Mouse (Mus musculus): ENCODE measurements around the gene Spns1. TPM values are rescaled to one million over a fixed set of nuclear protein-coding genes. Genes with fewer than 3 reads are reported as not detected.
"Not testable (repeated sequence)": the region's sequence is repeated elsewhere in the genome, so short reads cannot be mapped to it uniquely, and the experiment has no call there.

Spns1 gene
- polyA plus RNA-seq, 1 experiment from 2014 or later: 45.1 TPM

DNA sequence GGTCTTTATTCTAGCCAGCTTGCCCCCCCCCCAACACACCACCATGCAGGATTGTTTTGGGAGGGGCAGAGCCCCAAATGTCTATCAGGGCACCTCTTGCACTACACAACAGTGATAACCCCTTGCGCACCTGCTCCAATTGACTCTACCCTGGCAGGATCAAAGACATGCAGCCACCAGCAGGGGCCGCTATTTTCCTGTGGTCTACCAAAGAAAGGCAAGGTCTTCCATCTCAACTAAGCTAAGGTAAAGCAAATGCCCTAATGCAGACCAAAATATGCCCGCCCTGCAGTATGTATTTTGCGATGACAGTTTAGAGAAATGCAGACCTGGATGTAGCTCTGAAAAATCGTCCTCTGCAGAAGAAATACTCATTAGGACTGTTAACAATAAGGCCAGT, 22.3 kb upstream of the Spns1 start:
- no peak overlapping the region for H3K4me3 ChIP-seq
- H3K9ac ChIP-seq: no peak overlapping the region
- WGBS: 13% methylated on average over 5 of the region's 5 CpGs
- no peaks in the 10 kb centered on the region for H3K9me3 ChIP-seq (replicated peaks)
- H3K4me2 ChIP-seq: no peak overlapping the region
- H3K4me1 ChIP-seq (replicated peaks): peaks cover 15% of the 10 kb centered on the region
- H3K27me3 ChIP-seq (replicated peaks): no peaks in the 10 kb centered on the region
- no peak for ATAC-seq (ENCODE audit: insufficient number of reproducible peaks, low FRiP score)
- H3K27ac ChIP-seq (ENCODE audit: poor library complexity, severe bottlenecking): no peak overlapping the region
- H3K36me3 ChIP-seq: no peaks in the 10 kb centered on the region

DNA sequence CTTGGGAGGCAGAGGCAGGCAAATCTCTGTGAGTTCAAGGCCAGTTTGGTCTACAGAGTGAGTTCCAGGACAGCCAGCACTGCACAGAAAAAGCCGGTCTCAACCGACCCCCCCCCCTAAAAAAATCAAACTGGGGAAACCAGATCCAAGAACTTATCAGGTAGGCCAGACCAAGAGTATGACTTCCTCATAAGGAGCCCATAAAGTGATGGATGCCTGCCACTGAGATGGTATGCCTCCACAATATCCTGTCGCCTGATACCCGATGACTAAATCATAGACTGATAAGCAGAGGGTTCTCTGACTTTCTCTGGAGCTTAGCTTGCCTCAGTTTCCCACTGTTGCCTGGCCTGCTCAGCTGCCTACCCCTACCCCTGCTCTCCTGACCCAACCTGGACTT, 20.6 kb upstream of the Spns1 start:
- no peak overlapping the region for H3K27ac ChIP-seq (ENCODE audit: poor library complexity, severe bottlenecking)
- H3K4me1 ChIP-seq (replicated peaks): peaks cover 15% of the 10 kb centered on the region
- H3K4me2 ChIP-seq: no peak overlapping the region
- no peaks in the 10 kb centered on the region for H3K27me3 ChIP-seq (replicated peaks)
- H3K9me3 ChIP-seq (replicated peaks): no peaks in the 10 kb centered on the region
- WGBS: 84% methylated on average over 4 of the region's 4 CpGs
- no peak overlapping the region for H3K4me3 ChIP-seq
- H3K9ac ChIP-seq: no peak overlapping the region
- ATAC-seq (ENCODE audit: insufficient number of reproducible peaks, low FRiP score): no peak
- peaks cover 3% of the 10 kb centered on the region; the same call in 1 of the 2 replicates for H3K36me3 ChIP-seq

DNA sequence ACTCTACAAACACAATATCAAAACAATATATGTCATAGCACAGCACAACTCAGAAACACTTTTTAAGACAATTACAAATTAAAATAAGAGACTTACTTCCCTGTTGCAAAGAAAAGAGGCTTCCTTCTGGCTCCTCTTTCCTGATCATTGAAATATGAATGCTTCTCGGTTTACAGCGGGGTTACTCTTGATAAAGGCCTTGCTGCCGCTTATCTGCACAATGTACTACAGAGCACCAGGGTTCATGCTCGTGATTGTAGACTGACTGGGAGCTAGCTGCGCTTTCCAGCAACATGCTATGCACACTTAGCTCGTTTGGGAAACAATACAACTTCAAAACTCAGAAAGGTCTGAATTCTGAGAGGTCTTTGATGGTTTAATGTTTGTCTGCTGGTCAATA, 20.0 kb upstream of the Spns1 start:
- Histone ChIP-seq H3K4me3 (peak overlapping the region; percentile 17), H3K27me3 (replicated peaks) (no peaks in the 10 kb centered on the region), H3K9ac (no peak overlapping the region), H3K4me1 (replicated peaks) (peaks cover 15% of the 10 kb centered on the region), H3K27ac (ENCODE audit: poor library complexity, severe bottlenecking) (no peak overlapping the region), H3K4me2 (peak overlapping the region; percentile 45), H3K9me3 (replicated peaks) (no peaks in the 10 kb centered on the region), H3K36me3 (peaks cover 3% of the 10 kb centered on the region; the same call in 1 of the 2 replicates)
- WGBS: 34% methylated on average over 6 of the region's 6 CpGs
- no peak for ATAC-seq (ENCODE audit: insufficient number of reproducible peaks, low FRiP score)

DNA sequence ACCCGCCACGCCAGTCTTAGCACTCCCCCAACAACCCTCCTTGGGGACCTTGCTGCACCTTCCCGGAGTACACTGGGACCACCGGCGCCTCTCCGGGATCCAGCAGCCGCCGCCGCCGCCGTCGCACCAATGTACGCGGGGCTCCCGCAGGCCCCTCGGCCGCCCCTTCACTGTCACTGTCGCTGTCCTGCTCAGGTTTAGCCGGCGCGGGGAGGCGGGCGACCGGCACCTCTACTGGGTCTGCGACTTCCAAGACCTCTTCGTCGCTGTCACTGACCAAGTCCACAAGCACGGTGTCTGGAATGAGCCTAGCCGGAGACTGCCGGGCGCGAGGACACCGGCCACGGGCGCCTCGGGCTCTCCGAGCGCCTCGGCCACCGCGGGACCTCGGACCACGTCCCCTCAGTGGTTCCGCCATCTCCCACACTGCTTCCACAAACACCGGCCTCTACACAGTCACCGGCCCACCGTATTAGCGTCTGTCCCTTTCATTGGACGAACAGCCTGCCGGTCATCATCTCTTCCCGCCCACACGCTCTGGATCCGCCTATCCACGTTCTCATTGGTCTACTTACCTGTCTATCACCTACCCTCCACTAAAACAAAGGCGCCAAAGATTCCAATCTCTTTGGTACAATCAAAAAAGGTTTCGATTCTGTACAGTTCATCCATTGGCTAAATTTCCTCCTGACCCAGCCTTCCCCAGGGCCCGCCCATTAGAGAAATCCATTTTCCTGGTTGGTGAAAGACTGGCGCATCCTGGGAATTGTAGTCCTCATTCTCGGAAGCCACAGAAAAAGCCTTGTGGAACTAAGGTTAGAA, 19.3 kb upstream of the Spns1 start, which contains the start of gene Nfatc2ip:
Nfatc2ip (minus strand) TSS at position 440 of the 822 bp plus-strand sequence.
- Histone ChIP-seq H3K9me3 (replicated peaks) (no peaks in the 10 kb centered on the region), H3K4me2 (peak within 1 kb of the TSS; percentile 81), H3K4me3 (peak within 1 kb of the TSS; percentile 92), H3K9ac (peak within 1 kb of the TSS; percentile 78), H3K27ac (ENCODE audit: poor library complexity, severe bottlenecking) (peak within 1 kb of the TSS; percentile 41; the same call in 1 of the 2 replicates), H3K36me3 (peaks cover 6% of the 10 kb centered on the region), H3K27me3 (replicated peaks) (no peaks in the 10 kb centered on the region), H3K4me1 (replicated peaks) (peaks cover 15% of the 10 kb centered on the region)
- WGBS: under 1% methylated on average over 59 of the region's 59 CpGs
- ATAC-seq (ENCODE audit: insufficient number of reproducible peaks, low FRiP score): peak; percentile 100

DNA sequence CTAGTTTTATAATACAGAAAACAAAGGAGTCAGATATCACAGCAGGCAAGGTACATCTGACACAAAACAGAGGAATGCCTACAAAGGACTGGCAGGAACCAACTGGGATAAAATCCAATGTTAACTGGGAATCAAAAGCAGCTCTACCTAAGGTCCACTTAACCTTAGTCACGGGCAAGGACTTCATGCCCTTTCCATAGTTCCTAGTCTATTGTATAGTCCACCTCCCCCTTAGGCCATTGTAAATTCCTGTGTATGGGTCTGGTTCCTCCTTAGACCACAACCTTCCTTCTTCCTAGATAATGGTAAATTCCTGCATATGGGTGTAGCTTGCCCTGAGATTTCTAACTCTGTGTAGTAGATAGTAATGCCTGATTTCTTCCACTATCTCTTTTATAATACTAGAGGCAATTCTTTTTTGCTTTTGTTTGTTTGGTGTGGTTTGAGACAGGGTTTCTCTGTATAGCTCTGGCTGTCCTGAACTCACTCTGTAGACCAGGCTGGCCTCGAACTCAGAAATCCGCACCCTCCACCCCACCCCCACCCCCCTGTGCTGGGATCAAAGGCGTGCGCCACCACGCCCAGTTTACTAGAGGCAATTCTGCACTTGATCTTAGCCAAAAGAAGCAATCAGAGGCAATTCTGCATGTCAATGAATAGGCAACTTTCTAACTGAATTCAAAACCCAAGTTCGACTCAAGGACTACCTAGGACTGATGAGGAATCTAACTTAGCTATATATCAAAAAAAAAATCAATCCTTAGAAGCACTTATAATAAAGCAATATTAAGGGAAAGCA, 15.0 kb upstream of the Spns1 start:
- Histone ChIP-seq H3K36me3 (peaks cover 43% of the 10 kb centered on the region), H3K4me1 (replicated peaks) (peaks cover 12% of the 10 kb centered on the region)
- ATAC-seq (ENCODE audit: insufficient number of reproducible peaks, low FRiP score); H3K27ac ChIP-seq (ENCODE audit: poor library complexity, severe bottlenecking); H3K27me3 ChIP-seq (replicated peaks); H3K4me2 ChIP-seq; H3K4me3 ChIP-seq; H3K9ac ChIP-seq; H3K9me3 ChIP-seq (replicated peaks): not testable (repeated sequence)
- 90% methylated on average over 7 of the region's 7 CpGs for WGBS

DNA sequence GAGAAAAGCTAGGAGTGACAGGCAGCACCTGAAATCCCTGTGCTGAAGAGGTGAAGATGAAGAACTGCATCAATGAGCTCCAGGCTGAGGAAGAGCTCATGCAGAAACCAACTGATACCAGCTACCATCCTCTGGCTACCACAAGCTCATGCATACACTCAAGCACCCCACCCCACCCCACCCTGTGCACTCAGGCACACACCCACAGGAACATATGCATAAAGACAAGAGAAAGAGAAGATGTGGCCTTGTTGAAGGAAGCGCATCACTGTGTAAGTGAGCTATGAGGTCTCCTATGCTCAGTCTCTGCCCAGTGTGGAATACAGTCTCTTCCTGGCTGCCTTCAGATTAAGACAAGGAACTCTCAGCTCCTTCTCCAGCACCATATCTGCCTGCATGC, 10.9 kb upstream of the Spns1 start:
- Histone ChIP-seq H3K4me3 (no peak overlapping the region), H3K36me3 (peaks cover 62% of the 10 kb centered on the region), H3K9ac (no peak overlapping the region), H3K9me3 (replicated peaks) (no peaks in the 10 kb centered on the region), H3K27ac (ENCODE audit: poor library complexity, severe bottlenecking) (no peak overlapping the region), H3K4me1 (replicated peaks) (no peaks in the 10 kb centered on the region), H3K27me3 (replicated peaks) (no peaks in the 10 kb centered on the region), H3K4me2 (no peak overlapping the region)
- ATAC-seq (ENCODE audit: insufficient number of reproducible peaks, low FRiP score): no peak
- 92% methylated on average over 1 of the region's 1 CpGs for WGBS

DNA sequence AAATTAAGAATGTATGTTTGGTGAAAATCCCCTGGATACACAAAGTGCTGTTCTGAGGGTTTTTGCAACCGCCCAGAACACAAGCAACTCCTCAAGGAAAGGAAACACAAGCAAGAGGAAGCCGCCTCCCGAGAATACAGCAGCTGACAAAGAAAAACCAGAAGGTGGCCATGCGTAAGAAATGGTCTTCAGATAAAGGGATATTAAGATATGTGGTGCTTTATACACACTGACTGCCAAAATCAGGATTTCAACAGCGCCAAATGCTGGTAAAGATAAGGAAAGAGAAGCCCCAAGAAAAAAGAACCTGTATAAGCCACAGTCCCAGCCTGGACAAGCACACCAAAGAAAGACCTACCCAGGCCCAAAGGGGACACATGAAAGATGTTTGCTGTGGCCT, 6.3 kb upstream of the Spns1 start:
- no peak overlapping the region for H3K4me3 ChIP-seq
- H3K36me3 ChIP-seq: peaks cover 34% of the 10 kb centered on the region
- no peak for ATAC-seq (ENCODE audit: insufficient number of reproducible peaks, low FRiP score)
- no peaks in the 10 kb centered on the region for H3K27me3 ChIP-seq (replicated peaks)
- H3K27ac ChIP-seq (ENCODE audit: poor library complexity, severe bottlenecking): no peak overlapping the region
- H3K4me1 ChIP-seq (replicated peaks): no peaks in the 10 kb centered on the region
- H3K4me2 ChIP-seq: no peak overlapping the region
- WGBS: 76% methylated on average over 5 of the region's 5 CpGs
- H3K9me3 ChIP-seq (replicated peaks): no peaks in the 10 kb centered on the region
- no peak overlapping the region for H3K9ac ChIP-seq

DNA sequence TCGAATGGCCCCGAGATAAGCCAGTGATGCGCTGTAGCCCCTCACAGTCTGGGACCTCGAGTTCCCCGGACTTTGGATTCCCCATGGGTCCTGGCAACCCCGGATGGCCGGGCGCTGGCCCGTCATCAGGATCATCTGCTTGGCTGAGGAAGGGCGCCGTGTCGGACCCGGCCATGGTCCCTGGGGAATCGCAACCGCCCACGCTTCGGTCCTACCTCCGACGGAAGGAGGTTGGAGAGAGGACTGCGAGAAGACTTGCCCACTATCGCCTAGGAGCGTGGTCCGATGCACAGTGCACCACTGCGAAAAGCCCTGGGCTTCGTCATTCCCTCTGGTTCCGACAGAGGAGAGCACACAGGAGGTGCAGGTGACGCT, 360 bp downstream of the Spns1 start:
- WGBS: 1% methylated on average over 27 of the region's 27 CpGs
- peak; percentile 49 for ATAC-seq (ENCODE audit: insufficient number of reproducible peaks, low FRiP score)
- Histone ChIP-seq H3K9ac (peak overlapping the region; percentile 87), H3K36me3 (peaks cover 31% of the 10 kb centered on the region), H3K4me1 (replicated peaks) (peaks cover 10% of the 10 kb centered on the region), H3K4me3 (peak overlapping the region; percentile 90), H3K4me2 (peak overlapping the region; percentile 94), H3K27ac (ENCODE audit: poor library complexity, severe bottlenecking) (no peak overlapping the region), H3K9me3 (replicated peaks) (no peaks in the 10 kb centered on the region), H3K27me3 (replicated peaks) (no peaks in the 10 kb centered on the region)

DNA sequence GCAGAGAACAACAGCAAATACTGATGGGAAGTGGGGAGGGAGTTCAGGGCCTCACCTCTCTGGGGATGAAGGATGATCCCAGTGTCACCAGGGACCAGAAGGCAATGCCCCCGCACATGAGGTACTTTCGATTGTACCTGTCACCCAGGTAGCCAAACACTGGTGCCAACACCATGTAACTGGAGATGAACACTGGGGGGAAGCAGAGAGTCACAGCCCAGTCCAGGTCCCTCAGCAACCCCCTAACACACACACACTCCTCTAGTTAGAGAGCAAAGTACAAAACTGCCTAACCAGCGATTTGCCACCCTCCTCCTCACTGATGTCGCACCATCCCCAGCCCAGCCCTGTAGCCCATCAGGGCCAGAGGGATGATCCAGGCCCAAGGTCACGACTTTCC, 2.2 kb downstream of the Spns1 start:
- Histone ChIP-seq H3K4me1 (replicated peaks) (peaks cover 16% of the 10 kb centered on the region), H3K9ac (no peak overlapping the region), H3K9me3 (replicated peaks) (no peaks in the 10 kb centered on the region), H3K27ac (ENCODE audit: poor library complexity, severe bottlenecking) (no peak overlapping the region), H3K36me3 (peaks cover 50% of the 10 kb centered on the region), H3K4me3 (no peak overlapping the region), H3K27me3 (replicated peaks) (no peaks in the 10 kb centered on the region), H3K4me2 (no peak overlapping the region)
- WGBS: 74% methylated on average over 5 of the region's 5 CpGs
- no peak for ATAC-seq (ENCODE audit: insufficient number of reproducible peaks, low FRiP score)

DNA sequence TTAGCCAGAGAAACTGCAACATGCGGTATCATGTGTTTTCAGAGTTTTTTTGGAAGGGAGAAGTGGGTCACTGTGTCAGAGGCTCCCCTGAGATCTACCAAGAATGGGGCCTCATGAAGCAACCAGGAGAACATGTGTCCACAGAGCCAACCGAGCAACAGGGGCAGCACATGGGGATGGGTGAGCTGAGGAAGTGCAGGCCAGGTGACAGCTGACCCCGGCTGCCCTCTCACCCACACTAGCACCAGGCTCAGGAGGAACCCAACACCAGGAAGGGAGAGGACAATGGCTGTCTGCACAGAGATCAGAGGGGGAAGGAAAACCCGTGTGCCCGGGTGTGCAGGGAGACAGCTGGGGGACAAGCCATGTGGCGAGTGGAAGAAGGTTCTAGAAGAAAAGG, 2.7 kb downstream of the Spns1 start:
- Histone ChIP-seq H3K4me1 (replicated peaks) (peaks cover 18% of the 10 kb centered on the region), H3K36me3 (peaks cover 55% of the 10 kb centered on the region), H3K4me2 (no peak overlapping the region), H3K9me3 (replicated peaks) (no peaks in the 10 kb centered on the region), H3K4me3 (no peak overlapping the region), H3K27ac (ENCODE audit: poor library complexity, severe bottlenecking) (no peak overlapping the region), H3K9ac (no peak overlapping the region), H3K27me3 (replicated peaks) (no peaks in the 10 kb centered on the region)
- 70% methylated on average over 6 of the region's 6 CpGs for WGBS
- ATAC-seq (ENCODE audit: insufficient number of reproducible peaks, low FRiP score): no peak

DNA sequence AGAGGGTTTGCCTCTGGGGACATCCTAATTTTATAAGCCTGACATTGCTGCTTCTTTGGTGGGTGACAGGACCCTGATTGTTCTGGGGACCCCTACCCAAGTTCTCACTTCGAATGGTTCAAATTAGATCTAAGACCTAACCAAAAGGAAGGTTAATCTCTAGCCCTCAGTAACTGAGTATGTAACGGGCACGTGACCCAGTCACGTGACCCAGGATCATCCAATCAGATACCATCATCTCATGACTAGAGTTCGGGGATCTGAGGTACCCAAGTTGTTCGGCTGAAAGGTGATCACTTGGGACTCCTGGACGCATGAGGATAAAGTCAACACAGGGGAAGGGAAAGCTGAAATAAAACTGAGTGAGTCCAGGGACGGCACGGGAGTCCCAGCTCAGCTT, 4.2 kb downstream of the Spns1 start:
- 86% methylated on average over 9 of the region's 9 CpGs for WGBS
- no peak overlapping the region for H3K9ac ChIP-seq
- H3K4me1 ChIP-seq (replicated peaks): peaks cover 20% of the 10 kb centered on the region
- H3K27ac ChIP-seq (ENCODE audit: poor library complexity, severe bottlenecking): no peak overlapping the region
- H3K27me3 ChIP-seq (replicated peaks): no peaks in the 10 kb centered on the region
- H3K36me3 ChIP-seq: peaks cover 58% of the 10 kb centered on the region
- H3K4me2 ChIP-seq: no peak overlapping the region
- no peak overlapping the region for H3K4me3 ChIP-seq
- no peak for ATAC-seq (ENCODE audit: insufficient number of reproducible peaks, low FRiP score)
- H3K9me3 ChIP-seq (replicated peaks): no peaks in the 10 kb centered on the region
